Mouse (Mus musculus) left cerebral cortex, adult 8-10 months (tissue): Measurements from ENCODE around the gene Dolpp1. TPM values are rescaled to one million over a fixed set of nuclear protein-coding genes. Genes with fewer than 3 reads are reported as not detected.

Source experiments
- DNase-seq, 2 experiments: peaks; one replicate each; pipeline ENCODE4 v3.0.0; 2022; ENCODE audit warnings: low spot score in 2 of 2
- microRNA-seq, 2 experiments: library from miRNA; unstranded; fragments of <30 nt; microRNA quantifications; one replicate each; pipeline ENCODE4 v1.2.0; 2022
- total RNA-seq, 4 experiments: library from RNA; stranded (reverse); gene quantifications; 2 replicates each; pipeline ENCODE4 v1.2.4; 2022

The Dolpp1 gene
- total RNA-seq, 4 experiments from 2014 or later = 22.2 to 30.1 (median 27.3) TPM

- DNase-seq = peak; percentile 50 to 51
Observed at GRCm38 (mm10) chr2:30440701-30441517, 48.9 kb downstream of the Dolpp1 start.

GRCm38 (mm10) chr2:30441518-30442497, 49.8 kb downstream of the Dolpp1 start:
- DNase-seq = peak; percentile 54 to 84

GRCm38 (mm10) chr2:30442498-30442890, 50.4 kb downstream of the Dolpp1 start:
- no peak for DNase-seq

- DNase-seq = no peak
Observed at GRCm38 (mm10) chr2:30443281-30443680, 51.2 kb downstream of the Dolpp1 start.

GRCm38 (mm10) chr2:30444006-30444405, 52.0 kb downstream of the Dolpp1 start:
- DNase-seq = no peak

- DNase-seq = no peak
Observed at GRCm38 (mm10) chr2:30444450-30444849, 52.4 kb downstream of the Dolpp1 start.

- DNase-seq = no peak
Observed at GRCm38 (mm10) chr2:30445312-30445711, 53.3 kb downstream of the Dolpp1 start.

- no peak for DNase-seq
Observed at GRCm38 (mm10) chr2:30446891-30447826, 55.1 kb downstream of the Dolpp1 start.

GRCm38 (mm10) chr2:30448371-30448770, 56.3 kb downstream of the Dolpp1 start:
- DNase-seq = no peak

Small RNAs within 50 kb of the gene (microRNA-seq; reads per million reads assigned to microRNA genes)
- 0 reads per million in 2 experiments for gene Gm47292

Other genes with a start within 250 kb of the Dolpp1 start
- gene Endog, start 220.8 kb upstream of the Dolpp1 start, total RNA-seq = 10 to 100 TPM; 18.8 to 23.6 (median 22.9) TPM
- 10 to 100 TPM; 30.7 to 36.2 (median 31.6) TPM for gene Spout1, start 213.8 kb upstream of the Dolpp1 start, total RNA-seq
- gene Kyat1, start 186.4 kb upstream of the Dolpp1 start, total RNA-seq = 10 to 100 TPM; 15.3 to 16.8 (median 16.1) TPM
- gene Lrrc8a, start 154.5 kb upstream of the Dolpp1 start, total RNA-seq = 10 to 100 TPM; 59.1 to 67.0 (median 61.5) TPM
- 1 to 10 TPM; 3.8 to 8.8 (median 5.5) TPM for gene Gm28035, start 151.7 kb upstream of the Dolpp1 start, total RNA-seq
- 10 to 100 TPM; 16.6 to 22.2 (median 19.5) TPM for gene Phyhd1, start 126.1 kb upstream of the Dolpp1 start, total RNA-seq
- gene Gm28038, start 111.2 kb upstream of the Dolpp1 start, total RNA-seq = not detected
- gene Dolk, start 105.9 kb upstream of the Dolpp1 start, total RNA-seq = 10 to 100 TPM; 23.3 to 27.7 (median 25.2) TPM
- gene Nup188, start 105.9 kb upstream of the Dolpp1 start, total RNA-seq = 10 to 100 TPM; 16.7 to 23.0 (median 19.6) TPM
- gene Sh3glb2, start 32.9 kb upstream of the Dolpp1 start, total RNA-seq = 100 to 1,000 TPM; 279 to 301 (median 286) TPM
- 100 to 1,000 TPM; 106 to 121 (median 108) TPM for gene Miga2, start 28.0 kb upstream of the Dolpp1 start, total RNA-seq
- 10 to 100 TPM; 52.0 to 65.8 (median 62.6) TPM for gene Crat, start 23.6 kb downstream of the Dolpp1 start, total RNA-seq
- gene Ptpa, start 23.8 kb downstream of the Dolpp1 start, total RNA-seq = 100 to 1,000 TPM; 174 to 191 (median 186) TPM
- gene Ier5l, start 82.0 kb downstream of the Dolpp1 start, total RNA-seq = 10 to 100 TPM; 18.3 to 21.6 (median 19.8) TPM
- gene Cstad, start 202.8 kb downstream of the Dolpp1 start, total RNA-seq = 1 to 10 TPM; 6.1 to 8.8 (median 8.0) TPM